Mouse (Mus musculus): ENCODE data around the gene March11. TPM values are rescaled to one million over a fixed set of nuclear protein-coding genes. Genes with fewer than 3 reads are reported as not detected.

The March11 gene
- total and polyA plus RNA-seq, 2 experiments from 2014 or later: 5.6 to 6.5 TPM

DNA sequence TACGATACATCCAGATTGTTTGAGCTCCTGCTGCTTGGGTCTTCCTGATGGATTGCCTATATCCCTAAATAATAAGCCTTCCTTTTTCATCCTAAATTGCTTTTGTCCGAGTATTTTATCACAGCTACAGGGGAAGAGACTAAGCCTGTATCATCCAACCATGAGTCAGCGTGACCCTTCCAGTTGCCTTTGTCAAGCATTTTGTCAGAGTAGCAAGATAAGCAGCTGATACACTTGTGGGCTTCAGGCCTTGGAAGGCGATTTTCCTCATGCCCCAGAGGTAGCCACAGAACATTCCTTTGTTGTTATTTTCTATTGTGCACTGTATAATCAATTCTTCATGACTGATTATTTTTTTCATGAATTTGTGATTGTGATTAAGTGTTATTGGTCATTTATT lies 14.0 kb downstream of the March11 start:
- WGBS: 69% methylated on average over 4 of the region's 4 CpGs
- Histone ChIP-seq H3K27ac (ENCODE audit: low read depth, low read length) (no peak overlapping the region), H3K36me3 (ENCODE audit: insufficient read depth, low read length) (no peaks in the 10 kb centered on the region), H3K4me3 (ENCODE audit: low read depth, low read length) (no peak overlapping the region), H3K4me2 (ENCODE audit: low read depth, low read length, poor library complexity, severe bottlenecking) (no peak overlapping the region), H3K4me1 (ENCODE audit: insufficient read depth, low read length) (no peaks in the 10 kb centered on the region), H3K9me3 (ENCODE audit: low read length) (no peaks in the 10 kb centered on the region), H3K9ac (replicated peaks; ENCODE audit: low read length, poor library complexity, severe bottlenecking) (no peak overlapping the region), H3K27me3 (ENCODE audit: insufficient read depth, low read length) (no peaks in the 10 kb centered on the region)
- no peak for TF ChIP-seq CTCF (IDR thresholded peaks at IDR 0.05)
- DNase-seq (ENCODE audit: low spot score): no peak
- no peak for ATAC-seq (ENCODE audit: low FRiP score)

DNA sequence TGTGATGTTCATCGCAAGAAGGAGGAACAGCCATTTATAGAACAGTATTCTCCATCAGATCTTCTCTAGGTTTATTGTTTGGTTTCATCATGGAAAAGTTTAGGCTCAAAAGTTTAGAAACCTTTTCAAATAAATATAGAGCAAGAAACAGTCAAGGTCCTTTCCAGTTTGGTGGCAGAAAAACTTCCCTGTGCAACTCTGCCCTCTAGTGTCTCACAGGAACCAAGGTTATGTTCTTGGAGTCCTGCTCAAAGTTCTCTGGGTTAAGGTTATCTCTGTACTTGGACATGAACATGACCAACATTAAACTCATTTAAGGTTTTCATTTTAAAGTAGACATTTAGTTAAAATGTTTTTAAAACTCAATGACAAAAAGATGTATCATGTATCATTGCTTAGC lies 18.3 kb downstream of the March11 start:
- Histone ChIP-seq H3K27me3 (ENCODE audit: insufficient read depth, low read length) (no peaks in the 10 kb centered on the region), H3K9ac (replicated peaks; ENCODE audit: low read length, poor library complexity, severe bottlenecking) (no peak overlapping the region), H3K9me3 (ENCODE audit: low read length) (no peaks in the 10 kb centered on the region), H3K4me2 (ENCODE audit: low read depth, low read length, poor library complexity, severe bottlenecking) (no peak overlapping the region), H3K36me3 (ENCODE audit: insufficient read depth, low read length) (no peaks in the 10 kb centered on the region), H3K4me3 (ENCODE audit: low read depth, low read length) (no peak overlapping the region), H3K27ac (ENCODE audit: low read depth, low read length) (no peak overlapping the region), H3K4me1 (ENCODE audit: insufficient read depth, low read length) (no peaks in the 10 kb centered on the region)
- peak; percentile 71 for TF ChIP-seq CTCF (IDR thresholded peaks at IDR 0.05)
- WGBS: 86% methylated on average over 1 of the region's 1 CpGs
- ATAC-seq (ENCODE audit: low FRiP score): no peak
- DNase-seq (ENCODE audit: low spot score): peak; percentile 45

DNA sequence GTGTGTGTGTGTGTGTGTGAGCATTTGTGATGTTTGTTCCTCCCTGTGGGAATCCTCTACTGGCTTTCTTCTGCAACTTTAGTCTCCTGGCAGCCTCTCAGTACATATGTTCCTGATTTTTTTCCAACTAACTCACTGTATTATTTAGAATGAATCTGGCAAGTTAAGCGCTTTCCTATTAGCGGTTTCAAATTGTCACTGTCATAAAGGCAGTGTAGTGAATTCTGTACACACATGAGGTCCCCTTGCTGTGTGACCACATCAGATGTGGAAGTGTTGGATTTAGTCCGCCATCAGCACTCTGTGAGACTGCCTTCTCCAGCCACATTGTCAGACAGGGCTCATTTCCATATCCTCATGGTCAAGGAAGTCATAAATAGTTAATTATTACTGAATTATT lies 26.9 kb downstream of the March11 start:
- no peak for ATAC-seq (ENCODE audit: low FRiP score)
- no peak for DNase-seq (ENCODE audit: low spot score)
- Histone ChIP-seq H3K36me3 (ENCODE audit: insufficient read depth, low read length) (no peaks in the 10 kb centered on the region), H3K4me1 (ENCODE audit: insufficient read depth, low read length) (no peaks in the 10 kb centered on the region), H3K4me3 (ENCODE audit: low read depth, low read length) (no peak overlapping the region), H3K27me3 (ENCODE audit: insufficient read depth, low read length) (no peaks in the 10 kb centered on the region), H3K9ac (replicated peaks; ENCODE audit: low read length, poor library complexity, severe bottlenecking) (no peak overlapping the region), H3K9me3 (ENCODE audit: low read length) (no peaks in the 10 kb centered on the region), H3K4me2 (ENCODE audit: low read depth, low read length, poor library complexity, severe bottlenecking) (no peak overlapping the region), H3K27ac (ENCODE audit: low read depth, low read length) (no peak overlapping the region)
- no peak for TF ChIP-seq CTCF (IDR thresholded peaks at IDR 0.05)
- WGBS: 84% methylated on average over 3 of the region's 3 CpGs

DNA sequence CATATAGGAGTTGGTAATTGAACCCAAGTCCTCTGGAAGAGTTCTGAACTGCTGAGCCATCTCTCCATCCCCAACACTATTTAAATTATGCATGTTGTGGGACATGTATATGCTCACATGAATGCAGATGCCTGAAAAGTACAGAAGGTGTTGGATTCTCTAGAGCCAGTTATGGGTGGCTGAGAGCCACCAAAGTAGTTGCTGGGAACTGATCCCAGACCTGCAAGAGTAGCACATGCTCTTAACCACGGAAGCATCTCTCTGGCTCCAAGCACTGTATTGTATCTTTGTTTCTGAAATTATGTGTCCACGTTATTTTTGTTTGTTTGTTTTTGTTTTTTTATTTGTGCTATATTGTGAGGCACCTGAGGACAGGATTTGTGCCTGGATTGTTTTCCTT lies 28.9 kb downstream of the March11 start:
- no peak for ATAC-seq (ENCODE audit: low FRiP score)
- H3K9ac ChIP-seq (replicated peaks; ENCODE audit: low read length, poor library complexity, severe bottlenecking): no peak overlapping the region
- no peak for DNase-seq (ENCODE audit: low spot score)
- no peak overlapping the region for H3K4me2 ChIP-seq (ENCODE audit: low read depth, low read length, poor library complexity, severe bottlenecking)
- H3K4me1 ChIP-seq (ENCODE audit: insufficient read depth, low read length): no peaks in the 10 kb centered on the region
- H3K9me3 ChIP-seq (ENCODE audit: low read length): no peaks in the 10 kb centered on the region
- H3K4me3 ChIP-seq (ENCODE audit: low read depth, low read length): no peak overlapping the region
- 86% methylated on average over 2 of the region's 2 CpGs for WGBS
- no peak for TF ChIP-seq CTCF (IDR thresholded peaks at IDR 0.05)
- no peaks in the 10 kb centered on the region for H3K27me3 ChIP-seq (ENCODE audit: insufficient read depth, low read length)
- H3K36me3 ChIP-seq (ENCODE audit: insufficient read depth, low read length): no peaks in the 10 kb centered on the region
- no peak overlapping the region for H3K27ac ChIP-seq (ENCODE audit: low read depth, low read length)

DNA sequence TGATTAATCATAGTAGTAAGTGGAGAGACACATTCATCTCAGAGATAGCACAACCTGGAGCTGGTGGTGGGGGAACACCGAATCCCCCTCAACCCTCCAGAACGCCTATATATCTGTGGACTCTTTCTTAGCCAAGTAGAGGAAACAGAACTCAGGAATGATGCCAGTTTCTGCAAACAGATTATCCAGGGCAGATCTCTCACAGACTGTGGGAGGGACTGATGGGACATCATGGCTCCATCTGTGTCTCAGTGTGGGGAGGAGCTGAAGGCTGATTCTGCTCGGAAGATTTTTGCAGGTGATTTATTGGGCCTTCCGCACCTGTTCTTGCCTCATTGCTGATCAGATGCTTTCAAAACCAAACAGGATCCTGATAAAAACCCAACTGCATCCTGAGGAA lies 29.5 kb downstream of the March11 start:
- no peak for TF ChIP-seq CTCF (IDR thresholded peaks at IDR 0.05)
- ATAC-seq (ENCODE audit: low FRiP score) (no peak), DNase-seq (ENCODE audit: low spot score) (no peak)
- Histone ChIP-seq H3K4me1 (ENCODE audit: insufficient read depth, low read length) (no peaks in the 10 kb centered on the region), H3K36me3 (ENCODE audit: insufficient read depth, low read length) (no peaks in the 10 kb centered on the region), H3K4me3 (ENCODE audit: low read depth, low read length) (no peak overlapping the region), H3K4me2 (ENCODE audit: low read depth, low read length, poor library complexity, severe bottlenecking) (no peak overlapping the region), H3K27me3 (ENCODE audit: insufficient read depth, low read length) (no peaks in the 10 kb centered on the region), H3K9me3 (ENCODE audit: low read length) (no peaks in the 10 kb centered on the region), H3K27ac (ENCODE audit: low read depth, low read length) (no peak overlapping the region), H3K9ac (replicated peaks; ENCODE audit: low read length, poor library complexity, severe bottlenecking) (no peak overlapping the region)
- WGBS: 91% methylated on average over 4 of the region's 4 CpGs

DNA sequence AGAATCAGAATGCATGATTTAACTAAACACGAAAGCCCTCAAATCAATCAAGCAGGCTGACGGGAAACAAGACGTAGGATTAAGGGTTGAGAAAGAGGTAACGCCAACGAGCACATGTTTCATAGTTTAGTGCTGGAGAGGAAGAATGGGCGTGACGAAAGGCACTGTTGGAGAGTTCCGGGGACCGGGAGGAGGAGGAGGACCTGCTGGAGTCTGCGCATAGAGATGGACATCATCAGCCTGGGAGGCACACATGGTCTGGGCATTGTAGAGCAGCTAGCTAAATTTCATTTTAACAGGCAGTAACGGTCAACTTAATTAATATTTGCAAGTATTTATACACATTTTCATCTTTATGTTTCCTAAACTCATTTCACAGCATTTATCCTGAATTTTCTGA lies 31.6 kb downstream of the March11 start:
- Histone ChIP-seq H3K4me2 (ENCODE audit: low read depth, low read length, poor library complexity, severe bottlenecking) (0 out of 2 replicates have a peak overlapping the region, but pooled peaks have one; percentile 2), H3K27me3 (ENCODE audit: insufficient read depth, low read length) (no peaks in the 10 kb centered on the region), H3K27ac (ENCODE audit: low read depth, low read length) (no peak overlapping the region), H3K4me1 (ENCODE audit: insufficient read depth, low read length) (no peaks in the 10 kb centered on the region), H3K36me3 (ENCODE audit: insufficient read depth, low read length) (no peaks in the 10 kb centered on the region), H3K9ac (replicated peaks; ENCODE audit: low read length, poor library complexity, severe bottlenecking) (no peak overlapping the region), H3K4me3 (ENCODE audit: low read depth, low read length) (no peak overlapping the region), H3K9me3 (ENCODE audit: low read length) (no peaks in the 10 kb centered on the region)
- DNase-seq (ENCODE audit: low spot score): no peak
- no peak for TF ChIP-seq CTCF (IDR thresholded peaks at IDR 0.05)
- ATAC-seq (ENCODE audit: low FRiP score): no peak
- 44% methylated on average over 11 of the region's 11 CpGs for WGBS
